Mouse (Mus musculus) lung, embryonic 14.5 days (tissue): ENCODE measurements around the gene C8a. TPM values are rescaled to one million over a fixed set of nuclear protein-coding genes. Genes with fewer than 3 reads are reported as not detected.

Experiments
- ATAC-seq: fragments of 200-750 bp; cut with Nextera tagmentation; 2 replicates; pipeline ENCODE4 v1.8.0; 2017; ENCODE audit warnings: mild to moderate bottlenecking, moderate TSS enrichment, moderate library complexity; ENCODE audit not compliant: insufficient read depth
- DNase-seq: peaks from one replicate; pipeline ENCODE4 v3.0.0-alpha.2; 2015
- H3K27ac ChIP-seq: fragments of 300-500 bp; sonication (generic); 2 replicates; pipeline ENCODE4 v1.5.1; 2014; ENCODE audit warnings: low read depth, mild to moderate bottlenecking, moderate library complexity
- H3K27me3 ChIP-seq: fragments of 300-500 bp; sonication (generic); 2 replicates; pipeline ENCODE4 v1.6.1; 2014; ENCODE audit warnings: low read length, control low read depth; ENCODE audit not compliant: insufficient read depth
- H3K36me3 ChIP-seq: fragments of 300-500 bp; sonication (generic); 2 replicates; pipeline ENCODE4 v1.6.1; 2014; ENCODE audit warnings: control low read depth; ENCODE audit not compliant: insufficient read depth
- H3K4me1 ChIP-seq: fragments of 300-500 bp; sonication (generic); 2 replicates; pipeline ENCODE4 v1.6.1; 2014; ENCODE audit warnings: antibody characterized with exemption, control low read depth; ENCODE audit not compliant: insufficient read depth
- H3K4me2 ChIP-seq: fragments of 300-500 bp; sonication (generic); 2 replicates; pipeline ENCODE4 v1.6.1; 2014; ENCODE audit warnings: mild to moderate bottlenecking
- H3K4me3 ChIP-seq: fragments of 300-500 bp; sonication (generic); 2 replicates; pipeline ENCODE4 v1.5.1; 2014; ENCODE audit warnings: low read depth, low read length
- H3K9ac ChIP-seq: fragments of 300-500 bp; sonication (generic); 2 replicates; pipeline ENCODE4 v1.6.1; 2014
- H3K9me3 ChIP-seq: fragments of 300-500 bp; sonication (generic); 2 replicates; pipeline ENCODE4 v1.6.1; 2016; ENCODE audit warnings: low read depth, low read length, control low read depth
- CTCF ChIP-seq: IDR thresholded peaks from 2 replicates; pipeline ENCODE4 v1.5.1; 2016; ENCODE audit warnings: antibody characterized with exemption, low read depth
- WGBS: fragments of 180-500 bp; shearing (Covaris S2); extraction: QIAGEN DNeasy Blood & Tissue Kit; methylation state at CpG from one replicate; pipeline ENCODE4 v1.1.7; 2014; 5-methylcytosine and 5-hydroxymethylcytosine counted together
- polyA plus RNA-seq: library from polyadenylated mRNA; unstranded; fragments of >200 nt; fragmentation: Nextera tagmentation; extraction: Ambion mirVana; gene quantifications from 2 replicates; pipeline ENCODE4 v1.2.1, GENCODE M21; 2014

C8a gene
- polyA plus RNA-seq, 1 experiment from 2014 or later = not detected

DNA sequence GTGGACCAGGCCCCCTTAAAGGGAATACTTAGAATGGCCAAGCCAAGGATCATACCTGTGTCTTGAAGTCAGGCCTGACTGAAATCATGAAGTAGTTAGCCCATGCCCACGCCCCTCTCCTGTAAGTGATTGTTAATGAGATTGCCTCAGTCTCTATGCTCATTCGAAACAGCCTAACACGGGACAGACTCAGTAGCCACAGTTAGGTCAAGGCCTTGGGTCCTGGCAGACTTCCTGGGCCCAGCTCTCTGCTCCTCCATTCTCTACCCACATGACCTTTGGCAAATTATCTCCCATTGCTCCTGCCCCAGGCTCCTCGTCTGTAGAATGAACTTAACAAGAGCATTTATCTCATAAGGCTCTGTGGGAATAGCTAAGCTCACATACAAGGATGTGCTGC is 57.2 kb downstream of the C8a start:
- no peak overlapping the region for H3K4me2 ChIP-seq
- TF ChIP-seq CTCF = no peak
- H3K27me3 ChIP-seq = no peaks in the 10 kb centered on the region
- no peak for ATAC-seq
- no peak overlapping the region for H3K27ac ChIP-seq
- H3K4me1 ChIP-seq = no peaks in the 10 kb centered on the region
- no peaks in the 10 kb centered on the region for H3K36me3 ChIP-seq
- H3K9ac ChIP-seq = no peak overlapping the region
- DNase-seq = no peak
- 56% methylated on average over 4 of the region's 4 CpGs for WGBS
- H3K9me3 ChIP-seq = no peaks in the 10 kb centered on the region
- no peak overlapping the region for H3K4me3 ChIP-seq

DNA sequence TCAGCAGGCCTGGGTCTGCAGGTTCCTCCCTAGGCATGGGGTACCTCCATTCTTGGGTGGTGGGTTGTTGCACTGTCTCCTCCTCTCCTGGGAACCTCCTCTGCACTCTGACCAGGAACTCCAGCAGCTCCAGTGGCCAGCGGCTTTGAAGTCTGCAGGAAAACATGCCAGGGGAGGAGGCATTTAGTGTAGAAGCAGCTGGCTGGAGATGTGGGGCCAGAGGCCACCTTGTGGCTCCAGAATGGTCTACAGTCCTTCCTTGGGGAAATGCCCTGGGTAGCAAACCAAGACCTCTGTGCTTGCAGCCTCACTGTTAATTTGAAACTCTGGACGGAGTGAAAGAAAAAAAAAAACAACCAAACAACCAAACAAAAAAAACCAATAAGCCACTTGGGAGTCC is 58.7 kb downstream of the C8a start:
- 55% methylated on average over 2 of the region's 2 CpGs for WGBS
- no peak for TF ChIP-seq CTCF
- no peak for DNase-seq

DNA sequence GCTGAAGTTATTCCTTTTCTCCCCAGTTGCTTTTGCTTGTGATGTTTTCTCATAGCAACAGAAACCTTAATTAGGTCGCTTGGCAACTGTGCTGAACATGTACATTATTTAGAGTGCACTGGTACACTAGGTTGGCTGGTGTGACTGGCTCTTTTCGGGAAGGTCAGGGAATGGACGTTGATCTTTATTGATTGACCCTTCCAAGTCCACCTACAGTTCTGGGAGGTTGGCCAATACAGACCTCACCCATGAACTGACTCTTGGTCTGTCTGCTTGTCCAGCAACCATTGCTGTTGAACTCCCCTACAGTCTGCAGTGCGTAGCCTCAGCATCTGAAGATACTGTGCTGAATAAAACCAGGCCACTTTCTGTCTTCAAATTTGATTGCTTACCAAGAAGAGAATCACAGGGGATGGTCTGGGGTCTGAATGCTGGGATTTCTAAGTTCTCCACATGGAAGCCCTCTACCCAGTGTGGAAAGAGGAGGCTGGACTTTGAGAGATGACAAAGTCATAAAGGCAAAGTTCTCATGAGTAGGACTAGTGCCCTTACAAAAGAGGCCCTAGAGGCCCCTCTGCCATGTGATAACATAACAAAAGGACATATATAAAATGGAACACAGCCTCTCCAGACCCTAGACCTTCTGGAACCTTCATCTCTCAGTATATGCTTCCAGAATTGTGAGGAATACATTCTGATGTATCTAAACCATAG is 59.5 kb downstream of the C8a start:
- no peak for DNase-seq
- Histone ChIP-seq H3K4me2 (no peak overlapping the region), H3K4me1 (no peaks in the 10 kb centered on the region), H3K9me3 (no peaks in the 10 kb centered on the region), H3K4me3 (no peak overlapping the region), H3K27ac (no peak overlapping the region), H3K27me3 (no peaks in the 10 kb centered on the region), H3K36me3 (no peaks in the 10 kb centered on the region), H3K9ac (no peak overlapping the region)
- TF ChIP-seq CTCF = no peak
- no peak for ATAC-seq
- WGBS = 86% methylated on average over 4 of the region's 4 CpGs

More for the DNA sequence above, 58.7 kb downstream of the C8a start:
- Histone ChIP-seq H3K4me1 (no peaks in the 10 kb centered on the region), H3K4me3 (no peak overlapping the region), H3K27ac (no peak overlapping the region), H3K4me2 (no peak overlapping the region), H3K27me3 (no peaks in the 10 kb centered on the region), H3K9ac (no peak overlapping the region), H3K9me3 (no peaks in the 10 kb centered on the region), H3K36me3 (no peaks in the 10 kb centered on the region)
- ATAC-seq = no peak

DNA sequence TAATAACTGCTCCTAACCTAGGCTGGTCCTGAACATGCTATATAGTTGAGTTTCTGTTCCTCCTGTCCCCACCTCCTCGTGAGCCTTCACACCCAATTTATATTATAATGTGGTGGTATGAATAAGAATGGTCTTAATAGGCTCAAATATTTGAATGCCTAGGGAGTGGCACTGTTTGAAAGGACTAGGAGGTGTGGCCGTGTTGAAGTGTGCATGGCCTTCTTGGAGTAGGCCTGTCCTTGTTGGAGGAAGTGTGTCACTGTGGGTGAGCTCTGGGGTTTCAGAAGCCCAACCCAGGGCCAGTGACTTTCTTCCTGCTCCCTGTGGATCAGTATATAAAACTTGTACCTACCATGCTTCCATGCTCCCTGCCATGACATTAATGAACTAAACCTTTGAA is 62.6 kb downstream of the C8a start:
- H3K4me2 ChIP-seq = no peak overlapping the region
- no peak overlapping the region for H3K4me3 ChIP-seq
- no peaks in the 10 kb centered on the region for H3K4me1 ChIP-seq
- no peak for DNase-seq
- TF ChIP-seq CTCF = no peak
- no peaks in the 10 kb centered on the region for H3K36me3 ChIP-seq
- H3K27ac ChIP-seq = no peak overlapping the region
- H3K9me3 ChIP-seq = no peaks in the 10 kb centered on the region
- no peaks in the 10 kb centered on the region for H3K27me3 ChIP-seq
- no peak for ATAC-seq
- no peak overlapping the region for H3K9ac ChIP-seq
- 73% methylated on average over 2 of the region's 2 CpGs for WGBS

DNA sequence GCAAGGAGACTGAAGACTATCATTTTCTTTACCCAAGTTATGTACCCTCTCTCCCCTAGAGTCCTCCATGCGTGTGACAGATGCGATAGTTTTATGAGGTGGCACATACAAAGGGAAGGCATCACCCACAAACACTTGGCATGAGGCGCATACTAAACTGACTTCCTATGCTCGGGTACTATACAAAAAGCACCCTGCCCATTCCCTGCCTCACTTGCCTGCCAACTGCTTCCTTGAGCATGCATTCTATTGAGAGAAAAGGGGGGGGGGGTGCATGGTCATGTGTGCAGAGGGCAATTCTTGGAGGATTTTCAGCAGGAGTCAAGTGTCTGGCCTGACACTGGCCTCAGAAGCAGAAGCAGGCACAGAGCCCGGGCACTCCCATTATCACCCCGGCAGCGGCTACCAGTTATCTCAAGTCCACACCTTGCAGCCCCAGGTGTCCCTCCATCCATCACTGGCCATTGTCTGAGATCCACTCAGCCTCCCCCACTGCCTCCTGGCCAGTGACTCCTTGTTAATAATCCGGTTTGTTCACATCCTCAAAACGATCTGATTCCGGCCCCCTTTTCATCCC is 65.4 kb downstream of the C8a start:
- H3K9me3 ChIP-seq = no peaks in the 10 kb centered on the region
- no peaks in the 10 kb centered on the region for H3K27me3 ChIP-seq
- H3K9ac ChIP-seq = no peak overlapping the region
- no peak overlapping the region for H3K4me2 ChIP-seq
- no peak overlapping the region for H3K4me3 ChIP-seq
- no peak for TF ChIP-seq CTCF
- DNase-seq = no peak
- H3K4me1 ChIP-seq = no peaks in the 10 kb centered on the region
- H3K36me3 ChIP-seq = no peaks in the 10 kb centered on the region
- 34% methylated on average over 10 of the region's 10 CpGs for WGBS
- no peak for ATAC-seq
- no peak overlapping the region for H3K27ac ChIP-seq

DNA sequence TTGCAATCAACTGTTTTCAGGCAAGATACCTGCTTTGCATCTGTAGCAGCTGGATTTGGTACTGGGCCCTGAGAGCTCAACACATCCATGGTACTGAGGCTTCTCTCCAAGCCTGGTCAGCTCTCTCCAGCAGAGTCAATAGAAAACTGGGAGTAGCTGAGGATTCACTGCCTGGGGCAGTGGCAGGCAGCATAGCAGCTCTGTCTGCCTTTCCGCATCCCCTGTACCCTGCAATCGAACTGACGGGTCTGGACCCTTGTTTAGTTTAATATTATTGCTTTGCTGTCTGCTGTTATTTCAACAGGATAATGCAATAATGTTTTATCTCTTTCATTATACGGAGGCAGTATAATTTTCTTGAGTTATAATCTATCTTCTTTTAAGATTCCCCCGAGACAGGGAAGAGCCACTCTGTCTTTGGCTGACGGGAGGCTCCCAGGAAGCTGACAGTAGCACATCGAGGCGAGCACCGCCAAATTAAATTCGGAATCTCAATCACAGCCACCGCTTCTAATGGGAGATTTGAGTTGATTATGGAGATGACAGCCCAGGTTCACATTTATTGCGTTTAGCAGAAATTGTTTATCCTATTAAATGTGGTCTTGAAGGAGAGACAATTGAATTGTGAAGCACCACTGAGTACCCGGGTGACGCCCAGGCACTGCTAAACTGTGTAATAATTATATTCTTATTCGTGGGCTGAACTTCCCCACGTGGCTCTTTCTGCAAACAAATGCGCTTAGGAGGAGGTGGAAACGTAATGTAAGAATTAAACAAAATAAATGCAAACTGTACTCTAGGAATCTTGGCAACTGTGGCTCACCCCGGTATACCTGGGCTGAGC is 70.6 kb downstream of the C8a start:
- Histone ChIP-seq H3K9me3 (no peaks in the 10 kb centered on the region), H3K36me3 (no peaks in the 10 kb centered on the region), H3K4me1 (no peaks in the 10 kb centered on the region), H3K4me3 (no peak overlapping the region), H3K4me2 (no peak overlapping the region), H3K27ac (no peak overlapping the region), H3K27me3 (no peaks in the 10 kb centered on the region), H3K9ac (no peak overlapping the region)
- ATAC-seq (no peak), DNase-seq (no peak)
- no peak for TF ChIP-seq CTCF
- WGBS = 72% methylated on average over 19 of the region's 19 CpGs

DNA sequence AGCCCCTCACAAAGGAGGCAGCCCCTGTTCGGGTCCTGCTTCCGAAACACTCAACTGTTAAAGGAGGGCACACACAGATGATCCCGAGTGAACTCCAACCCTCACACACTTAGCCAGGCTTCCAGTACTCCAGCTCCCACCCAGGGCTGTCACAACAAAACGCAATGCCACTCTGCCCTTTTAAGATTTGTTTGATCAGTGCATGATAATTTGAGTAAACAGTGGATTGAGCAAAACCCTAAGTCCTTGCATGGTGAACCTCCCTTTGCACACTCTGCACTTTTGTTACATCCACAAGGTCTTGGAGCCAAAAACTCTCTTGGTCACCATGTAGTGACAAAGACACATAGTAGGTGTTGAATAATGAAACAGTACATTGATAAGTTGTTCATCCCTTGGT is 72.1 kb downstream of the C8a start:
- TF ChIP-seq CTCF = no peak
- 39% methylated on average over 4 of the region's 4 CpGs for WGBS
- DNase-seq (no peak), ATAC-seq (no peak)
- no peaks in the 10 kb centered on the region for H3K9me3 ChIP-seq
- H3K27ac ChIP-seq = no peak overlapping the region
- no peak overlapping the region for H3K4me2 ChIP-seq
- no peak overlapping the region for H3K4me3 ChIP-seq
- H3K36me3 ChIP-seq = no peaks in the 10 kb centered on the region
- no peaks in the 10 kb centered on the region for H3K27me3 ChIP-seq
- H3K4me1 ChIP-seq = no peaks in the 10 kb centered on the region
- H3K9ac ChIP-seq = no peak overlapping the region
